Mouse (Mus musculus) cortical plate, adult 2 months (tissue): ENCODE data around the gene 9930111J21Rik1. TPM values are rescaled to one million over a fixed set of nuclear protein-coding genes. Genes with fewer than 3 reads are reported as not detected.
"Not testable (repeated sequence)": the region's sequence is repeated elsewhere in the genome, so short reads cannot be mapped to it uniquely, and the experiment has no call there.

Experiments used
- H3K27ac ChIP-seq: fragments of 200-500 bp; 2 replicates; pipeline ENCODE4 v1.5.1; 2012; ENCODE audit warnings: low read length, control low read depth, inconsistent platforms; ENCODE audit not compliant: insufficient read depth
- H3K4me1 ChIP-seq: fragments of 200-500 bp; 2 replicates; pipeline ENCODE4 v1.6.1; 2011; ENCODE audit warnings: low read length; ENCODE audit not compliant: control insufficient read depth, insufficient read depth
- H3K4me3 ChIP-seq: fragments of 200-500 bp; 2 replicates; pipeline ENCODE4 v1.5.1; 2011; ENCODE audit warnings: mild to moderate bottlenecking, low read length, control low read depth; ENCODE audit not compliant: insufficient read depth
- polyA plus RNA-seq: library from polyadenylated mRNA; depleted of rRNA; stranded (reverse); fragments of >200 nt; gene quantifications from 2 replicates; pipeline ENCODE4 v1.2.3, GENCODE M21; 2012; rRNA removed

9930111J21Rik1 gene
- polyA plus RNA-seq: 0.42 and 0.57 TPM in 2 replicates

DNA sequence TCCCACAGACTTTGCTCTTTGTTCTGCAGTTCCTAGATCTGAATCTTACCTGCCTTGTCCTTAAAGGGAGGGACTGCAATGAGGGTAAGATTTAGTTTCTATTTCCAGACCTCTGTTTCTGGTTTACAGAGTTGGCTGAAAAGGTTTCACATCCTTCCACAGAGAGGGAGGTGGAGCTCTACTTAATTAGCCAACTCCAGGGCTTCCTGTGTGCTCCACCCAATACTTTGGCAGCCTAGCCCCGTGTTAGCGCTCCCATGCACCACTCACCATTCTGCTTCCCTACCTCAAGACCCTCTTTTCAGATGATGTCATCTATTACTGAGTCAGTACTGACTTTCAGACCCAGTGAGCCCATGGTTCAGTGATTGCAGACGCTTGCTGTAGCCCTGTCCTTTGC is at the start of gene 9930111J21Rik1:
Gene 9930111J21Rik1, minus strand, starts transcription at position 148 of the 400 bp plus-strand sequence.
- not testable (repeated sequence) for H3K4me3 ChIP-seq, H3K4me1 ChIP-seq

DNA sequence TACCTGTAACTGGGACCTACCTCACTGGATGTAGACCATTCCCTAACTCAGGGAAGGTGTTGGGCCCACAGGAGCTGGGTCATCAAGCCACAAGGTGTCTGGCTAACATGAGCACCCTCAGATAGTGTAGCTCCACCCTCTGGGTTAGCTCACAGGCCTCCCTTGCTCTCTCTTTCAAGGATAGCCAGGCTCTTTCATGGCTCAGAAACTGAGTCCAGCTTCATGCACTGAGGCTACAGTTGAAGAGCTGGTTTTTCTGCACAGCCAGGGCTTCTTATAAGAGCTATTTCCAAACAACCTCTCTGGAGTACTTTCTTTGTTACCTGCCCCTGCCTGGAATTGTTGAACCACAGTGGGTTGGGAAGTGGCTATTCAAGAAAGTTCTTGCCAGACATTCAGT is 32.9 kb upstream of the 9930111J21Rik1 start:
- not testable (repeated sequence) for H3K27ac ChIP-seq, H3K4me1 ChIP-seq, H3K4me3 ChIP-seq

More for the DNA sequence above, at the start of gene 9930111J21Rik1:
- H3K27ac ChIP-seq: not testable (repeated sequence)

DNA sequence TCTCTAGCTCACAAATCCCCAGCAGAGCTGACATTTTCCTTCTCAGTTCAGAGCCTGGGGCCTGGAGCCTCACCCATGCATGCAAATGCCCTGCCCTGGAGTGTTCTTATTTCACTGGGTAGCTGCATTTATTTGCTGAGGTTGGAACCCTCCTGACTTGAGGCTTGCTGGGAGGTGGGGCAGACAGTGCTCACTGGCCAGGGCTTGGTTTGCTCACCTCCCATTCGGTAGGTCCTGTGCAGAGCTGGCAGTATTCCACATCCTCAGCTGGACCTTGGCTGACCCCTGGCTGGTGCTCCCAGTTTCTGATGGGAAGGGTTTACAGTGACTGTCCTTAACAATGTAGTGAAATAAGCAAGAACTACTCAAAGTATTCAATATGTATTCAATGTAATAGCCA is 27.6 kb upstream of the 9930111J21Rik1 start:
- H3K27ac ChIP-seq, H3K4me1 ChIP-seq, H3K4me3 ChIP-seq: not testable (repeated sequence)

DNA sequence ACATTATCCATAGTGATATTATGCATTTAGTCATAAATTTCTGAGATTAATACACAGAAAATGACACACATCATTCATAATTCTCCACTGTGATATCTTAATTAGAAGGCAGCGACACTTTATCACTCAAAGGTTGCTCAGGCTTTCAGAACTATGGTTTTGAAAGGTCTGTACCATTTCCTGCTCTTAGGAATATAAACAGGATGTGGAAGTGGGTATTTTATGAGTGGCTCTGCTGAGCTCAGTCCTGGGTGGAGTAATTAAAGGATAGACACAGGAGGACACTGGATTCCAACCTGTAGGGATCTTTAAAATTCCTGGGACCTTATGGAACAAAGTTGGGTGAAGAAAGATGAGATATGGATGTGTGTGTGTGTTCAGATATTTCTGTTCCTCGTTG is 27.1 kb upstream of the 9930111J21Rik1 start:
- not testable (repeated sequence) for H3K4me1 ChIP-seq, H3K27ac ChIP-seq, H3K4me3 ChIP-seq

DNA sequence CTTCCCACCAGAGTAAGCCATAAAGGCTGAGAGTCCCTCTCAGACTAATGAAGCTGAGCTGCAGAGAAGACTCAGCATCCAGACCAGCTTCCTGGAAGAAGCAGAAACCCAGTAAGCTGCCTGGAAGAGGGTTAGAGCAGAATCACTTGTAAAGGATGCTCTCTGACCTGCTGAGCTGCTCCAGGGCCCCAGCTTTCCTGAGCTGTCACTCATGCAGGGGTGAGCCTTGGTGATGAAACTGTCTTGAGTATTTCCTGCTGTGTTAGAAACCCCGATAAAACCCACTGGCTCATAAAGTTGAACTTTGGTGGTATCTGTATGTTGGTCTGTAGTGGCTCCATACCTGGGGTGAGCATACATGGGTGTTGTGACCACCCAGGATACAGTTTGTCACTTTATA is 21.2 kb upstream of the 9930111J21Rik1 start:
- not testable (repeated sequence) for H3K4me3 ChIP-seq, H3K4me1 ChIP-seq, H3K27ac ChIP-seq

DNA sequence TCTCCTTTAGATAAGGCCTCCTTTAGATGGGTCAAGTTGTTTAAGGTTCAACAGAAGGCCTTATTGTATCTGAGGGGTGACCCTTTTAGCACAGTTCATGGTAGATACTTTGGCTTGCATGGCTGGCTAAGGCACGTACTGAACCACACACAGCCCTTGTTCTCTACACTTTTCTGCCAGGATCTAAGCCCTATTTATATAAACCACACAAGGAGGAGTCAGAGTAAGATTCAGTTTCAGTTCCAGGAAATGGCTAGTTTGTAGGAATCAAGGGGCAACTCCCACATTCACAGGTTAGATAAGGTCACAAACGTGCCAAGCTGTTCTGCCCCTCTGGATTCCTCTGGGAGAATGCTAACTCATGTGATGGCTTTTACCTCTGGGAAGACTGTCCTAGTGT is 14.8 kb upstream of the 9930111J21Rik1 start, which contains the start of gene Tgtp1:
Gene Tgtp1, minus strand, starts transcription at position 155 of the 400 bp plus-strand sequence.
- H3K4me3 ChIP-seq, H3K27ac ChIP-seq, H3K4me1 ChIP-seq: not testable (repeated sequence)

DNA sequence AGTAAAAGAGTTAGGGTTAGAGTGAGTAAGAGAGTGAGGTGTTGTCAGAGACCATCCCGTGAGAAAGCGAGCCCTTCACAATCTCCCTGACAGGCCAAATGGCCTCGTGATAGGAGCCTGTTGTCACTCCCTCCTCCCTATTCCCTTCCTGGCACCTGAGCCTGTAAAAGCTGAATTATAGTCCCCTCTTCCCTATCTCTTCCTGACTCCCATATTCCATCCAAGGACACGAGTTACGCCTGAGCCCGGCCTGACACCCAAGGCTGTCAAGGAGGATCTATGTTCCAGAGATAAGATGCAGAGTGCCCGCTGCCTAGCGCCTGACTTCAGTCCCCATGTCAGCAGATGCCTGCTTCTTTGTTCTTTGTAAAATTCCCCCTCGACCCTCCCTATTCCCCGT is 14.1 kb upstream of the 9930111J21Rik1 start:
- H3K27ac ChIP-seq, H3K4me1 ChIP-seq, H3K4me3 ChIP-seq: not testable (repeated sequence)

DNA sequence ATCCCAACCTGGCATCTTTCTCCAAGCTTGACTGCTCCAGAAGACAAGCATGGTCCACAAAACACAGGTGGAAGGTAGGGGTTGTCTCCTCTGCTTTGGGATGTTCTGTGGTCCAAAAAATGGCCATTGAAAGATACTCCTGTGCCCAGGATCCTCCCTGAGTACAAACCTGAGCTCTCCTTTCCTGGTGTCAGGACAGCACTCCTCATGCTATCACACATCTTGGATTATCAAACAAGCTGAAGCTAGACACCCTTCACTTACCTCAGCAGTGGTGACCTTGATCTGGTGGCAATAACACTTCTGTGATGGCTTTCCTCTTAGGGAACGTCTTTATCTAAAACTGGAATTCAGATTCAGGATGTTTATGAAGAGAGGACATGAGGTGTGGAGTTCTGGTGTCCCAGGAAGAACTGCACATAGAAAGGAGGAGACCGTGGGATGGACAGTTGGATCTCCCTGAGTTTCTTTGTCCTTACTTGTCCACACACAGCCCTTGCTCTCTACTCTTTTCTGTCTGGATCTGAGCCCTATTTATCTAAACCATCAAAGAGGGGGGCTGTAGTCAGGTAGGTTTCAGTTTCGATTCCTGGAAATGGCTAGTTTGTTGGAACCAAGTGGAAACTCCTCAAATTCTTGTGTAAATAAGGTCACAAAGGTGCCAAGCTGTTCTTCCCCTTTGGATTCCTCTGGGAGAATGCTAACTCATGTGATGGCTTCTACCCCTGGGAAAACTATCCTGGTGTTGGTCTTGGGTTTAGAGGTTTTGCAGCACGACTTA is 12.7 kb upstream of the 9930111J21Rik1 start, which contains the start of gene Gm12185:
Gene Gm12185, minus strand, starts transcription at position 487 of the 781 bp plus-strand sequence.
- H3K4me1 ChIP-seq, H3K27ac ChIP-seq, H3K4me3 ChIP-seq: not testable (repeated sequence)

DNA sequence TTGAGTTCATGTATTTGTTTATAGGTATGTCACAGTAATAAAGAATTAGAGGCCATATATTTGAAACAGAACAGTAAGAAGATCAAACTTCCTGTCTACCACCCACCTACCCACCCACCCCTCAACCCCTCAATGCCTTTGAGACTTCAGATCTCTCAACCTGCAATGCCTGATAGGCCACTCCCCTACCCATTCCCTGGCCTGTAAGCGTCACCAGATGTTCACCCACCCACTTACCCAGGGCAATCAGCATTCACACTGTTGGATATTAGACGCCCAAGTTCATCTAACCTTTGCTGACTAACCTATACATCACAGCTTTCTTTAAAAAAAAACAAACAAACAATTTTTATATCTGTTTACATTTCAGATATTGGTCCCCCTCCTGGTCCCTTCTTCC is 10.8 kb upstream of the 9930111J21Rik1 start:
- H3K27ac ChIP-seq, H3K4me3 ChIP-seq, H3K4me1 ChIP-seq: not testable (repeated sequence)

DNA sequence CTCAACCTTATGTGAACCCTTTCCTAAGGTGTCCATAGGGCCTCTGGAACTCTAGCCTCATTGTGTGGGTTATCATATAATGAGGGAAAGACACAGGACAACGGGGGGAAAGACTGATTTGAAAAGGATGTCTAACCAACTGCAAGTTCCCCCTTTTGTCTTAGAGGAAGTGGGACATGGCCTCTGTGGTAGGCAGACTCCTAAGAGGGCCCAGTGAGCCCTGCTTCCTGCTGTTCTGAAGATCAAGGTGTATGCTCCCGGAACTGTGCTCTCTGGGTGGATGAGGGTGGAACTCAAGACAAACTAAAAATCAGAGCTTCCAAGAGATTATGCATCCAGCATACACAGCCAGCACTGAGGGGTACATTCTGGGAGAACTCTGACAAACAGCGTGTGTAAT is 9.0 kb upstream of the 9930111J21Rik1 start:
- H3K4me3 ChIP-seq, H3K27ac ChIP-seq: not testable (repeated sequence)

DNA sequence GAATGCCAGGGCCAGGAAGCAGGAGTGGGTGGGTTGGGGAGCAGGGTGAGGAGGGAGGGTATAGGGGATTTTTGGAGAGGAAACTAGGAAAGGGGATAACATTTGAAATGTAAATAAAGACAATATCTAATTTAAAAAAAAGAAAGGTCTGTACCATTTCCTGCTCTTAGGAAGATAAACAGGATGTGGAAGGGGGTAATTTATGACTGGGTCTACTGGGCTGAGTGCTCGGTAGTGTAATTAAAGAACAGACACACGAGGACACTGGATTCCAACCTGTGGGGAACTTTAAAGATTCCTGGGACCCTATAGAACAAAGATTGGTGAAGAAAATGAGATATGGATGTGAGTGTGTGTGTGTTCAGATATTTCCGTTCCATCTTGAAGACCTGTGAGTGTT is 3.6 kb upstream of the 9930111J21Rik1 start:
- not testable (repeated sequence) for H3K27ac ChIP-seq, H3K4me3 ChIP-seq, H3K4me1 ChIP-seq

More for the DNA sequence above, 9.0 kb upstream of the 9930111J21Rik1 start:
- not testable (repeated sequence) for H3K4me1 ChIP-seq

DNA sequence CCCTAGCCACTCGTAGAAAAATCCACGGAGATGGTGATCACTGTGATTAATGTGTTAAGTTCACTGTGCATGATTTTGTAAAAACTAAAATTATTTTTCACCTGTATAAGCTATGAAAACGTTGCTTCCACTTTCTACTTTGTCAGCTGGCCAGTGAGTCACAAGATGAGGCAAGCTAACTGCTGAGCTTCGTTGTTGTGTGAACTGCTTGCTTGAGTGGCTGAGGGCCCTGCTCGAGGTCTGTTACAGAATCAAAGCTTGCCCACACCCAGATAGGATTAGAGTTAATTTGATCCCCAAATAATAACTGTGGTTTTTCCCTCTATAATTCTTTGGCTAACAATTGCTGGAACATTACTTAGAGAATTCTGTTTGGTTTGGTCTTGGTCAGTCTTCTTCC is 854 bp upstream of the 9930111J21Rik1 start:
- H3K4me1 ChIP-seq, H3K27ac ChIP-seq, H3K4me3 ChIP-seq: not testable (repeated sequence)

DNA sequence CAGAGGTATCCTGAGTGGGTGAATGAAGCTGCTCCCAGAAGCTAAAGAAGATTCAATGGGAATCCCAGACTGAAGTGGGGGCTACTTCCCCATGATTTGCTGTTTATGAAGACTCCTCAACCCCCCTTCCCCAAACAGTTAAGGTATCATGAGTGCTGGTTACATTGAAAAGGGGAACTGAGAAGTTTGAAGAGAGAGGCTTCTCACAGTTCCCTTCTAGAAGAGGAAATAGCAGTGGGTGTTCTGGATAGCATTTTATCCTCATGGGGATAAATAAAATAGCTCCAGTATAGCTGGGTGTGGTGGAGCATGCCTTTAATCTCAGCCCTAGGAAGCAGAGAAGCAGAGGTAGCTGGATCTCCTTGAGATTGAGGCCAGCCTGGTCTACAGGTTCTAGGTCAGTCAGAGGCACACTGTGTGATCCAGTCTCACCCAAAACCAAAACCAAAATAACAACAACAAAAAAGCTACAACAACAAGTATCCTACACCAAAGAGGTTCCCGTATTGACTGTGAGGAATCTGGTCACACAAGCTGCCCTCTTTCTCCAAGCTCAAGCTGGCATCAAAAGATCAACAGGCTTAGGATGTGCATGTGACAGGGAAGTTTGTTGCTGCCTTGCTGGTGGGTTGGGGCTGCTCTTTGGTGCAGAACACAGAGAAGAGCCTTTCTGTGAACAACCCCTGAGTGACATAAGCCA is 808 bp downstream of the 9930111J21Rik1 start, which contains the start of gene Olfr56:
Gene Olfr56, plus strand, starts transcription at position 650 of the 700 bp plus-strand sequence.
- not testable (repeated sequence) for H3K4me3 ChIP-seq, H3K4me1 ChIP-seq, H3K27ac ChIP-seq

DNA sequence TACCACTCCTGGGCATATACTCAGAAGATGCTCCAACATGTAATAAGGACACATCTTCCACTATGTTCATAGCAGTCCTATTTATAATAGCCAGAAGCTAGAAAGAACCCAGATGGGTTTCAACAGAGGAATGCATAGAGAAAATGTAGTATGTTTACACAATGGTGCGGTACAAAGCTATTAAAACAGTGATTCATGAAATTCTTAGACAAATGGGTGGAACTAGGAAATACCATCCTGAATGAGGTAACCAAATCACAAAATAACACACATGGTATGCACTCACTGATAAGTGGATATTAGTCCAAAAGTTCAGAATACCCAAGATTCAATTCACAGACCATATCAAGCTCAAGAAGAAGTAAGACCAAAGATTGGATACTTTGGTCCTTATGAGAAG is 4.5 kb downstream of the 9930111J21Rik1 start:
- not testable (repeated sequence) for H3K4me1 ChIP-seq, H3K27ac ChIP-seq, H3K4me3 ChIP-seq

DNA sequence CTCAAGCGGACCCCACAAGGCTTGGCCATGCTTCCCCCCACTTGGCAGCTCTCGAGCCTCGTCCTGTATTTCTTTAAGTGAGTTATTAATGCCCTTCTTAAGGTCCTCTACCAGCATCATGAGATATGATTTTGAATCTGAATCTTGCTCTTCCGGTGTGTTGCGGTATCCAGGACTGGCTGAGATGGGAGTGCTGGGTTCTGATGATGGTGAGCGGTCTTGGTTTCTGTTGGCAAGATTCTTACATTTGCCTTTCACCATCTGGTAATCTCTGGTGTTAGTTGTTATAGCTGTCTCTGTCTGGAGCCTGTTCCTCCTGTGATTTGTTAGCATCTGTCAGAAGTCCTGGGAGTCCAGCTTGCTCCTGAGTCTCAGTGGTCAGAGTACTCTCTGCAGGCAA is 33.1 kb downstream of the 9930111J21Rik1 start, which contains the start of gene Psme2b:
Gene Psme2b, minus strand, starts transcription at position 101 of the 400 bp plus-strand sequence.
- not testable (repeated sequence) for H3K4me3 ChIP-seq, H3K4me1 ChIP-seq, H3K27ac ChIP-seq

DNA sequence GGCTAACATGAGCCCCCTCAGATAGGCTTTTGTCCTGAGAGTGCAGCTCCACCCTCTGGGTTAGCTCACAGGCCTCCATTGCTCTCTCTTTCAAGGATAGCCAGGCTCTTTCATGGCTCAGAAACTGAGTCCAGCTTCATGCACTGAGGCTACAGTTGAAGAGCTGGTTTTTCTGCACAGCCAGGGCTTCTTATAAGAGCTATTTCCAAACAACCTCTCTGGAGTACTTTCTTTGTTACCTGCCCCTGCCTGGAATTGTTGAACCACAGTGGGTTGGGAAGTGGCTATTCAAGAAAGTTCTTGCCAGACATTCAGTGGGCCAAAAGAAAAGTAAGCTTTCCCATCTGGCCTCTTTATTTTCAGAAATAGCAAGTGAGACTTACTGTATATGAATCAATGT is 39.9 kb downstream of the 9930111J21Rik1 start:
- not testable (repeated sequence) for H3K27ac ChIP-seq, H3K4me3 ChIP-seq, H3K4me1 ChIP-seq
